Mouse (Mus musculus) heart, postnatal 0 days (tissue): ENCODE measurements around the gene Zfp626. TPM values are rescaled to one million over a fixed set of nuclear protein-coding genes. Genes with fewer than 3 reads are reported as not detected.
"Not testable (repeated sequence)": the region's sequence is repeated elsewhere in the genome, so short reads cannot be mapped to it uniquely, and the experiment has no call there.

Experiments
- ATAC-seq: fragments of 200-750 bp; cut with Nextera tagmentation; 2 replicates; pipeline ENCODE4 v1.8.0; 2017; ENCODE audit warnings: low read depth, moderate number of reproducible peaks, moderate library complexity; ENCODE audit not compliant: insufficient read depth
- DNase-seq: peaks from one replicate; pipeline ENCODE4 v3.0.0-alpha.2; 2016; ENCODE audit warnings: low spot score
- H3K27ac ChIP-seq: fragments of 300-500 bp; sonication (generic); 2 replicates; pipeline ENCODE4 v1.5.1; 2014; ENCODE audit warnings: low read depth, mild to moderate bottlenecking
- H3K27me3 ChIP-seq: fragments of 300-500 bp; sonication (generic); 2 replicates; pipeline ENCODE4 v1.6.1; 2014; ENCODE audit warnings: low read length, mixed read lengths; ENCODE audit not compliant: control insufficient read depth, insufficient read depth
- H3K36me3 ChIP-seq: fragments of 300-500 bp; sonication (generic); replicated peaks from 2 replicates; pipeline ENCODE4 v1.6.1; 2014; ENCODE audit warnings: low read length, mixed read lengths; ENCODE audit not compliant: control insufficient read depth, insufficient read depth
- H3K4me1 ChIP-seq: fragments of 300-500 bp; sonication (generic); 2 replicates; pipeline ENCODE4 v1.6.1; 2014; ENCODE audit warnings: antibody characterized with exemption; ENCODE audit not compliant: control insufficient read depth, insufficient read depth
- H3K4me2 ChIP-seq: fragments of 300-500 bp; sonication (generic); 2 replicates; pipeline ENCODE4 v1.6.1; 2014; ENCODE audit warnings: low read depth, mild to moderate bottlenecking, low read length, moderate library complexity
- H3K4me3 ChIP-seq: fragments of 300-500 bp; sonication (generic); 2 replicates; pipeline ENCODE4 v1.5.1; 2014; ENCODE audit warnings: low read depth, low read length
- H3K9ac ChIP-seq: fragments of 300-500 bp; sonication (generic); replicated peaks from 2 replicates; pipeline ENCODE4 v1.6.1; 2014; ENCODE audit warnings: low read depth, low read length, mixed read lengths
- H3K9me3 ChIP-seq: fragments of 300-500 bp; sonication (generic); replicated peaks from 2 replicates; pipeline ENCODE4 v1.6.1; 2016; ENCODE audit warnings: low read length; ENCODE audit not compliant: control insufficient read depth
- CTCF ChIP-seq: IDR thresholded peaks from 2 replicates; pipeline ENCODE4 v1.5.1; 2016; ENCODE audit warnings: antibody characterized with exemption, control low read depth, low read depth
- EP300 ChIP-seq: IDR thresholded peaks from 2 replicates; pipeline ENCODE4 v1.6.1; 2016; ENCODE audit warnings: antibody characterized with exemption, low read depth
- WGBS: fragments of 180-500 bp; shearing (Covaris S2); extraction: QIAGEN DNeasy Blood & Tissue Kit; methylation state at CpG from one replicate; pipeline ENCODE4 v1.1.7; 2014; 5-methylcytosine and 5-hydroxymethylcytosine counted together
- polyA plus RNA-seq: library from polyadenylated mRNA; unstranded; fragments of >200 nt; fragmentation: Nextera tagmentation; extraction: Ambion mirVana; gene quantifications from 2 replicates; pipeline ENCODE4 v1.2.1, GENCODE M21; 2015
- total RNA-seq: library from RNA; depleted of rRNA; stranded (reverse); fragments of >200 nt; gene quantifications from 2 replicates; pipeline ENCODE4 v1.2.3, GENCODE M21; 2014; ENCODE audit warnings: low replicate concordance

The Zfp626 gene
- total and polyA plus RNA-seq, 2 experiments from 2014 or later = 1.0 to 2.6 TPM

- no peaks in the 10 kb centered on the region for H3K36me3 ChIP-seq
- ATAC-seq = peak; percentile 55; the same call in 1 of the 2 replicates
- H3K9me3 ChIP-seq = 0 out of 2 replicates have a peak, but pooled peaks cover 4% of the 10 kb centered on the region
- no peaks in the 10 kb centered on the region for H3K27me3 ChIP-seq
- no peak for TF ChIP-seq EP300
- TF ChIP-seq CTCF = peak; percentile 14; the same call in 1 of the 2 replicates
- DNase-seq = peak; percentile 16
- WGBS = 25% methylated on average over 8 of the region's 8 CpGs
- no peak overlapping the region for H3K9ac ChIP-seq
- no peak overlapping the region; the same call in 1 of the 2 replicates for H3K27ac ChIP-seq
- H3K4me3 ChIP-seq = no peak overlapping the region
- H3K4me1 ChIP-seq = no peaks in the 10 kb centered on the region; the same call in 1 of the 2 replicates
- peak overlapping the region; percentile 18; the same call in 1 of the 2 replicates for H3K4me2 ChIP-seq
Observed at GRCm38 (mm10) chr7:27797906-27798811, 8.8 kb upstream of the Zfp626 start.

- Histone ChIP-seq H3K27ac (no peak overlapping the region), H3K9ac (no peak overlapping the region), H3K36me3 (no peaks in the 10 kb centered on the region), H3K4me2 (no peak overlapping the region), H3K4me3 (no peak overlapping the region), H3K4me1 (no peaks in the 10 kb centered on the region; the same call in 1 of the 2 replicates), H3K9me3 (0 out of 2 replicates have a peak, but pooled peaks cover 4% of the 10 kb centered on the region), H3K27me3 (no peaks in the 10 kb centered on the region)
- WGBS = 47% methylated on average over 2 of the region's 2 CpGs
- peak; percentile 34 for TF ChIP-seq CTCF
- TF ChIP-seq EP300 = no peak
- no peak for ATAC-seq
- peak; percentile 15 for DNase-seq
Observed at GRCm38 (mm10) chr7:27801137-27801536, 5.9 kb upstream of the Zfp626 start.

GRCm38 (mm10) chr7:27802986-27803385 lies 4.0 kb upstream of the Zfp626 start:
- Histone ChIP-seq H3K4me2 (no peak overlapping the region), H3K27ac (no peak overlapping the region), H3K9ac (no peak overlapping the region), H3K9me3 (no peaks in the 10 kb centered on the region), H3K27me3 (no peaks in the 10 kb centered on the region), H3K4me1 (no peaks in the 10 kb centered on the region; the same call in 1 of the 2 replicates), H3K36me3 (no peaks in the 10 kb centered on the region), H3K4me3 (no peak overlapping the region)
- WGBS = 74% methylated on average over 5 of the region's 5 CpGs
- no peak for ATAC-seq
- DNase-seq = no peak
- TF ChIP-seq CTCF = no peak
- no peak for TF ChIP-seq EP300

GRCm38 (mm10) chr7:27804297-27805030 lies 2.5 kb upstream of the Zfp626 start:
- under 1% methylated on average over 25 of the region's 25 CpGs for WGBS
- Histone ChIP-seq H3K36me3 (peaks cover 11% of the 10 kb centered on the region), H3K4me2 (peak overlapping the region; percentile 85), H3K9me3 (no peaks in the 10 kb centered on the region), H3K9ac (peak overlapping the region; percentile 85), H3K27ac (peak overlapping the region; percentile 13), H3K4me1 (no peaks in the 10 kb centered on the region), H3K27me3 (no peaks in the 10 kb centered on the region), H3K4me3 (peak overlapping the region; percentile 73)
- DNase-seq (peak; percentile 92), ATAC-seq (peak; percentile 92)
- TF ChIP-seq CTCF (no peak), EP300 (no peak)

GRCm38 (mm10) chr7:27807305-27807704 lies 309 bp downstream of the Zfp626 start:
- H3K27me3 ChIP-seq, H3K9ac ChIP-seq, H3K4me3 ChIP-seq, H3K4me1 ChIP-seq, DNase-seq, H3K27ac ChIP-seq, ATAC-seq, H3K9me3 ChIP-seq, H3K4me2 ChIP-seq: not testable (repeated sequence)
- WGBS = 84% methylated on average over 7 of the region's 7 CpGs
- H3K36me3 ChIP-seq = peaks cover 31% of the 10 kb centered on the region
